Mouse (Mus musculus): ENCODE results near the gene Rac2.

DNA sequence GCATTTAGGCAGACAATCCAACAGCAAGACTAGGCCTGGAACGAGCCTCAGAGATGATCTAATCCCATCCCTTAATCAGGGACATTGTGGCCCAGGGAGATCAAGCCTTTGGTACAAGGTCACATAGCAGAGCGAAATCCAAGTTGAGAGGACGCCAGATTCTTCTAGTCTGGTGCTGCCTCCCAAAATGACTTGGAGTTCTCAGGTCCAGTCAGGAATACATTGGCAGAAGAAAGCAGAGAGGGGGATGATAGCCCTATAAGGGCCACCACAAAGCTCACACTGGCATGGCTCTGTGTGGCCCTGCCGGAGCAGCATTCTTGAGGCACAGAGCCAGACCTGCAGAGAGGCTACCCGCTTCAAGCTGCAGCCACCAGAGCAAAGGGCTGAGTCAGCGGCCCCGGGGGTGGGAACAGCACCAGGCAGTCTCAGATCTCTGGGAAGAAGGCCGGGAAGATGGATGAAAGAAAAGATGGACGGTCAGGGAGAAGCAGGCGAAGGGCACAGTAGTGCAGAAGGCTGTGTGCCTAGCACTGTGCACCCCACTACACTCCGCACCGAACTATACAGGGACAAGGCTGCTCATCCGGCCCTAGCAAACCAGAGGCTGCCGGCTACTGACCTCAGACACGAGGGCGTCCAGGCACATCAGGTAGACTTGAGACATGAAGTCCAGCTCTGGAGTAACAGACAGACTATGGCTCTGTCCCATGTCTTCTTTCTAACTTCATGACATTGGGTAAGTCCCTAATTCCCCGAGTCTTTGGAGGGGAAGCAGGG is 41.7 kb downstream of the Rac2 start, which contains the start of gene C1qtnf6:
- TF ChIP-seq POLR2A (IDR thresholded peaks at IDR 0.05; ENCODE audit: low read depth, low read length): no peak
- no peak for TF ChIP-seq CTCF (IDR thresholded peaks at IDR 0.05; ENCODE audit: extremely low read depth, insufficient read length, insufficient replicate concordance, low read depth, low read length)
